Mouse (Mus musculus) megakaryocyte progenitor cell, adult 5-6 weeks (primary cell): ENCODE results near the gene Vipr1. TPM values are rescaled to one million over a fixed set of nuclear protein-coding genes. Genes with fewer than 3 reads are reported as not detected.

Experiments used
- ATAC-seq: replicated peaks from 2 replicates; pipeline ENCODE4 v1.8.0; 2016; ENCODE audit warnings: mild to moderate bottlenecking, moderate TSS enrichment, inconsistent platforms; ENCODE audit not compliant: poor library complexity
- total RNA-seq, 2 experiments: library from RNA; stranded (forward) in 1 of 2; stranded (reverse) in 1 of 2; fragments of 157-497, 149-512 nt in 1 of 2; fragments of 200-1000 nt in 1 of 2; gene quantifications; 2 replicates each; pipeline versions ENCODE4 v1.2.3 to v1.2.4; 2015 to 2017

Vipr1 gene
- total RNA-seq, 2 experiments from 2014 or later: 0.12 TPM; not detected in 1

- no peak for ATAC-seq
Measured at GRCm38 (mm10) chr9:121675556-121675955, 33.0 kb downstream of the Vipr1 start.

DNA sequence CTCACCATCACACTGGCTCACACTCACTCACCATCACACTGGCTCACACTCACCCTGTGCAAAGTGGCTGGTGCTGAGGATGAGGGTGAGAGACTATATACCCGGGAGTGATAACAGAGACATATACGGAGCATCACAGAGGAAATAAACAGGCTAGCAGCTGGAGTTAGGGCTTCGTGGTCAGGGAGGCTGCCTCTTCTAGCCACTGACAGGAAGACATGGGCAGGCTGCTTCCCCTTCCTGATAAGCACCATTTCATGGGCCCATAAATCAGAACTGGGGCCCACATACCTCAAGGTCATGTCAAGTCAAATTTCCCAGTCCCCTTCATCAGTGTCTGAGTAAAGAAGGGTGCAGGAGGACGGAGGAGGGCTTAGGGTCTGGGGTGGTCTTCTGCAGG lies 34.6 kb downstream of the Vipr1 start:
- peak; percentile 54 for ATAC-seq

GRCm38 (mm10) chr9:121677476-121677875 lies 35.0 kb downstream of the Vipr1 start:
- no peak for ATAC-seq

- ATAC-seq: peak; percentile 63
Measured at GRCm38 (mm10) chr9:121679549-121679948, 37.0 kb downstream of the Vipr1 start.

DNA sequence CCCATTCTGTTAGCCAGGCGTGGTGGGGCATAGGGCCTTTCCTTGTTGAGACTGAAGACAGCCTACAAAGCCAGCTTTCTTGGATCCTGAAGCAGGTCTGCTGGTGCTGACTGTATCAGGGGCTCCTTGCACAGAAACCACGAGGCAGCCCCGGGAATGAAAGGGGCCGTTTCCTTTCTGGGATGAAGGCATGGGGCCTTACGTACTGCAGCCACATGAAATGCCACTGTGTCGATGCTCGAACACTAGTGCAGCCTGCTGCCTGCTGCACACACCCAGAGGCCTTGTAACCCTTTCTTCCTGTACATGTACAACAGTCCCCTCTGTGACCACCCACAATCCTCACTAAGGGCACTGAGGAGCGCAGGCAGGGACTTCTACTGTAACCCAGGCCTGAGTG lies 38.7 kb downstream of the Vipr1 start:
- ATAC-seq: no peak

GRCm38 (mm10) chr9:121682037-121682680 lies 39.6 kb downstream of the Vipr1 start:
- no peak for ATAC-seq

GRCm38 (mm10) chr9:121684702-121685101 lies 42.2 kb downstream of the Vipr1 start:
- ATAC-seq: no peak

DNA sequence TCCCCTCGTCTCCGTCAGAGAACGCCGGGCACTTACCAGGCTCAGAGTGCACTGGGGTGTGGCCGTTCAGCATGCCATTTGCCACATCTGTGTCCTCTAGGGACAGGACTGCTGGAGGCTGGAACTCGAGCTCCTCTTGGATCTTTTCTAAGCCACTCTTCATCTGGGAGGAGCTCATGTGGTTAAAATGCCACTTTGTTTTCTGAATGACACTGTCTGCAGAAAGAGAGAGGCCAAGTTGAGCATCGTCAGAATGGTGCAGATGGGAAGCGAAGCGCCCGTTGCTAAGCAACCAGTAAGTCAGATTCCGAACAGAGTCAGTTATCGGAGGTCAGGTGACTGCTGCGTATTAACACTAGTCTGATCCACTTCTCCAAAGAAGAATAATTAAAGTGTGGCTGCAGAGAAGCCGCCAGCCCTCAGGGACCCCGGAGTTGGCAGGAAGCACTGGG lies 47.7 kb downstream of the Vipr1 start:
- ATAC-seq: no peak

GRCm38 (mm10) chr9:121690734-121691133 lies 48.2 kb downstream of the Vipr1 start:
- ATAC-seq: no peak

DNA sequence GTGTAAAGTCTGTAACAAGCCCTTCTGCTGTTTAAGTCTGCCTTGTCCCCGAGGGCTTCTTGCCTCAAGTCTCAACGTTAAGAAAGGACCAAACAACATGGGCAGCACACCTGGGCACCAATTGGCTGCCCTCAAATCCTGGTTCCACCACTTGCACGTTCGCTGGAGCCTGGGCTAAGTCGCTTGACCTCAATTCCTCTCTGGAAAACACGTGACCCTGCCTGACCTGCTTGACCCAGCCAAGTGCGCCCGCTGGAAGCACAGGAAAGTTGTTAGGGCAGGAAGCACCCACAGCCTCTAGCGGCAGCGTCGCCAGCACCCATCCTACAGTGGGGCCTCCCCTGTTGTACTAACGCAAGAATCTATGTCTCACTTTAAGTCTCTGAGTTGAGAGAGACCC lies 52.2 kb downstream of the Vipr1 start:
- no peak for ATAC-seq

DNA sequence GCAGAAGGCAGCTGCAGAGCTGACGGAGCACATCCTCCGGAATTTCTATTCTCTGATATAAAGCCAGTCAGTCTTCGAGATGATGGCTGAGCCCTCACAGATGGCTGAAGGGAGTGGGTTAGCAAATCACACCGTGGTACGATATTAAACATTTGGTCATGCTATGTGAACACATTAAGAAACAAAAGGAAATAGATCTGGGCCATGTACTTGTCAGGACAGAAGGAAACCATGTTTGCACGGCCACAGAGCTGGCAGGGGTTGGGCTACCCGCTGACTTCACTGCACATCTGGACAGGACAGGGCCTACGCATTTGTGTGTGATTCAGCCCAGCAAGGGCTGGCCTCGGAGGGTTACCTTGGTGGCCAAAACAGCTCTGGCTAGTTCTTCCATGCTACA lies 54.1 kb downstream of the Vipr1 start:
- ATAC-seq: no peak

GRCm38 (mm10) chr9:121697150-121698049 lies 54.9 kb downstream of the Vipr1 start:
- peak; percentile 85 for ATAC-seq

DNA sequence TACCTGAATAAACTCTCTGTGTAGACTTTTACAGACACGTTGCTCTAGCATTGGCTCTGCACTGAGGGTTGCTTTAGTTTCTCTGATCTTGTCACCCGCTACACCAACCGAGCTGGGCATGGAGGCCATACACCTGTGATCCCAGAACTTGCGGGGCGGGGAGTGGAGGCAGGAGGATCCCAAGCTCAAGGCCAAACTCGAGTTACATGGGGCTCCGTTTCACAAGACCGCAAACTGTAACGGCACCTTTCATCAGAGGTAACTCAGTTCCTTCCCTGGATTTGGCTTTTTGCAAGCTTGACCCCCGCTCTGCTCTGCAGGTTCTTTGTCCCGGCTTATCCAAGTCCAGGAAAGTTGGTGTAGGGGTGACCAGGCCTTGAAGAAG lies 61.7 kb downstream of the Vipr1 start:
- ATAC-seq: no peak

DNA sequence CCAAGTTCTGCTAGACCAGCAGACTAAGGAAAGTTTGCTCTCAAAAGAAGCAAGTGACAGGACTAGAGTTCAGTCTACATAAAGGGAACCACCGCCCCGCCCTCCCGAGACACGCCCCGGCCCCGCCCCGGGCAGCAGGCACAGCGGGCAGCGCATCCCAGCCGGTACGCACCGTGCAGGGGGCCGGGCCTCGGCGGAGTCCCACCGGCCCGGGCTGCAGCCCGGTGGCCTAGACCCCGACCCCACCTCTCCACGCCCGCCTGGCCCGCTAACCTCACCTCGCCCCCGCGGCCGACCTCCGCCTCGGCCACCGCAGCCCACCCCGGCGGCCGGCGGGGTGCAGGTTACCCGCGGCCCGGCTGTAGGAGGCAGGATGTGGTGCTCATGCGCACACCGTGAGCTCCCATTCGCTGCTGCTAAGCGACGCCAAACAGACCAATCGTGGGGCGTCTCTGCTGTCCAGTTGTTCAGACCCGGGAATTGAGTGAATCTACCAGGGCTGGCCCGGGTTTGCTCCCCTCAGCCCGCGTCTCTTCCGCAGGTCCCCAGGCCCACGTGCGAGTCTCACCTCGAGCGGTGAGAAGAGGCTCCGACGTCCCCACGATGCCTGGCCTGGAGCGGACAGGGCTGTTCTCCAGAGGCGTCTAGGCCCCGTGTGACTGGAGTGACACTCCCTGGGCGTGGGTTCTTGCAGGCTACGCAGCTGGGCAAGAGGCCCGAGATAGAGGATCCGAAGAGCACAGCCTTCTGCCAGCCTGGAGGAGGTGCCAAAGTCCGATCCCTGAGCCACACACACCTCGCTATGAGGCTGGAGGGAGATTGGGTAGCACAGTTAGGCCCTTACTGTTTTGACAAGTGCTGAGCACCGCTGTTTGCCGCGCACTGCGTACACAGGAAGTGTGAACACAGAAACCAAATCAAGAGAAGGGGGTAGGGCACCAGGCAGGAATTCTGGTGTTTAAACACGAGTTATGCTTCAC lies 62.4 kb downstream of the Vipr1 start, which contains the start of gene Sec22c:
Sec22c (minus strand) TSS at position 845 of the 980 bp plus-strand sequence.
- ATAC-seq: peak; percentile 67

DNA sequence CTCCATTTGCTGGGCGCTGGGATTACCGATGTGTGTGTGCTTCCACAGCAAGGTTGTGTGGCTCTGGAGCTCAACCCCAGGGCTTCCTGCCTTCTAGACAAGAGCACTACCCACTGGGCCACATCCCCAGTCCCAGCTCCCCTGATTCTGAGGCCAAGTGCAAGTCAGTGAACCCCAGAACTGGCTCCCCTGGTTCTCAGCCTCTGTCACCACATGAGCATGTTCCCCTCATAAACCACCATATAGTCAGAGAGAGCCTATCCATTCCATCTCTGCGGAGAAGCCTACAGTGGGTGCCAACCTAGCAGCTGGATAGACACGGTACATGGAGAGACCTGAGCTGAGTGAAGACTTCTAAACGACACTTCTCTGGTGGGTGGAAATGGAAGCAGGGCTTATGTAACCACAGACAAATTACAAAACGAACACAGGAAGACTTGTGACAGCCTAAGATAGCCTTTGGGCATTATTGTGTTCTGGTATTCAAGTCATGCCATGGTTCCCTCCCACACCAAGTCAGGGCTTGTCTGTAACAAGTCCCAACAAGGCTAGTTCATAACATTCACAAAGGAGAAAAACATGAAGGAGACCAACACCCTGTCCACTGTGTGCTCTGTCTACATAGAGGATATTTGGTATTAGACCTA lies 63.6 kb downstream of the Vipr1 start:
- ATAC-seq: peak; percentile 2; the same call in 1 of the 2 replicates

DNA sequence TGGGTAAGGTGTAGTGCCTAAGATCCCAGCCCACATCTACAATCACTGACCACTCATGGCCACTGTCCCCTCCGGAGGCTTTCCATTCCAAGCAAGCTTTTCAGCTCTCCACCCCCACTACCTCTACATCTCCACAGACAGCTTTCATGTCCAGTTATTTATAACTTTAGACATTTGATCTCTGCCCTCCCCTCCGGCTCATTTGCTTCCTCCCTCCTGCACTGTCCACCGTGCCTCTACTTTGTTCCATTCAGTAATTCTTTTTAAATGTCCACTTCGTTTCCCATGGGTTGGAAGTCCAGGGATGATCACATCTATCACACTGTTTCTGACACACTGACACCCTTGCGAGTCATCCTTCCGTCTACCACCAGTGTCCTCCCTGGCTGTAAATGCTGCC lies 65.3 kb downstream of the Vipr1 start:
- ATAC-seq: no peak

DNA sequence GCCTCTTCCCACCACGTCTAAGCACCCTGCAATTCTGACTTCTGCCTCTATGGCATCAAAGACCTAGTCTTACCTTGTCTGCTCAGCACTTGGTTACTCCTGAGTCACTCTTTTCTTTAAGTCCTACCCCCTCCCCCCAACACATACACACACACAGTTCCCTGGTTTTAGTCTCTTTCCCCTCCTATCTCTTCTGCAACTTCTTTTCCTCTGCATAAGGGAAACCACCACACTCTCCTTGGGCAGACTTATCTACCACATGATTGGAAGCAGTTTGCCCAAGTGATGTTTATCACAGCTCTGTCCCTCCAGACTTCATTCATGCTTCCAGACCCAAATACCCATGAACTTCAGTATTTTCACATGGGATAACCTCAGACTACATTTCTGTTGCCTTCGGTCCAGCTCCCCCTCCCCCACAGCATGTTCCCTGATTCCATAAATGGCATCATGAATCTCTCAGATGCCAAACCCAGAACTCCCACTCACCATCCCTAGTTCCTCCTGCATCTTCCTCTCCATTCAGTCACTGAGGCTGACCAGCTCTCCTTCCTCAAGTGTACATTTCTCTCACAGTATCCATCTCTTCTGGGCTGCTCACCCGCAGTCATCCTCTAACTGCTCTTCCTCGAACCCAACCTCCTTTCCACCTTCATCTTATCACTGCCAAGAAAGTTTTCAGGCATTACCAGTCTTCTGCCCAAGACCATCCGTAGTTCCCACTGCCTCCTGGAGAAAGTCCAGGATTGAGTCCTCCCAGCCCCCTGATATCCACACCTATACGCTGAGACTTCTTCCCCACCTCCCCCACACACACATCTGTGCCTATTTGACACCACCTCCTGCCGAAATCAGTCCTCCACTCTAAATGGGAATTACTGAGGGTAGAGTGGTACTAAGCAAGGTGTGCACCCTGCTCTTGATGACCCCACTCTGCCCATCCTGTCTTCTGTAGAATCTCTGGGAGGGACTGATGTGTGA lies 66.3 kb downstream of the Vipr1 start:
- peak; percentile 12 for ATAC-seq

DNA sequence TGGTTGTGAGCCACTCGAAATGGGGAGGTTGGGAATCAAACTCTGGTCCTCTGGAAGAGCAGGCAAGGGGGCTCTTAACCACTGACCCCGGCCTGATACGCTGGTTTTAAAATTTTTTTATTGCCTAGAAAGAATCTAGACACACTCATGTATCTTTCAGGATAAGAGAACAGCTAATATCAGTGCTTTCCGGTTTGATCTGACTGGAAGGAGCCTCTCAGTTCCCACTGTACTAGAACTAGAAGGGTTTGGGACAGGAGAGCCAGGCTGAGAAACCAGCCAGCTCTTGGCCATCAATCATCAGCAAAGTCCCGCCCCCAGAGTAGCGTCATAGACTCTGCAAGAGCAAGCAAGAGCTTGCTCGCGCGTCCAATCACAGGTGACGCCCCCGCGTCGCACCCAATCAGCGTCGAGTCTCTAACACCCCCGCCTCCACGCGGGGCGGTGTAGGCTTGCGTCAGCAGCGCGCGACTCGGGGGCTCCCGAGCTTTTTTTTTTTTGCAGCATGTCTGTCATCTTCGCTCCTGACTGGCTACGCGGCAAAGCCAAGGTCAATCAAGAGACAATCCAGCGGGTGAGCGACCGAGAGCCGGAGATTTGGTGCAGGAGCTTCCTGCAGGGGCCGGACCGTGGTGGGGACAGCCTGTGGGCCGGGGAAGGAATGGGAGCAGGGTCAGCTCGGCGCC lies 67.5 kb downstream of the Vipr1 start, which contains the start of gene Ss18l2:
Ss18l2 (plus strand) TSS at position 432 of the 686 bp plus-strand sequence.
- ATAC-seq: peak; percentile 81
